Mouse (Mus musculus) hindbrain, embryonic 16.5 days (tissue): ENCODE measurements around the gene Ids. TPM values are rescaled to one million over a fixed set of nuclear protein-coding genes. Genes with fewer than 3 reads are reported as not detected.

Experiments used
- polyA plus RNA-seq: library from polyadenylated mRNA; unstranded; fragments of >200 nt; fragmentation: Nextera tagmentation; extraction: Ambion mirVana; gene quantifications from 2 replicates; pipeline ENCODE4 v1.2.1, GENCODE M21; 2015

Gene Ids
- polyA plus RNA-seq, 1 experiment from 2014 or later: 17.7 TPM

Other genes with a start within 250 kb of the Ids start
- 38.6 and 45.1 TPM in 2 replicates for gene 1110012L19Rik, start 20.8 kb upstream of the Ids start, polyA plus RNA-seq
- 48.9 and 50.8 TPM in 2 replicates for gene Tmem185a, start 112.1 kb upstream of the Ids start, polyA plus RNA-seq